Mouse (Mus musculus) cerebellum, adult (tissue): ENCODE measurements around the gene Sec31a.

ENCODE experiments used
- ATAC-seq: cut with Nextera tagmentation; 2 replicates; pipeline ENCODE4 v1.9.2; 2017; ENCODE audit warnings: mild to moderate bottlenecking, moderate library complexity, mixed read lengths; ENCODE audit not compliant: insufficient number of reproducible peaks, low FRiP score, low TSS enrichment

Gene Sec31a

DNA sequence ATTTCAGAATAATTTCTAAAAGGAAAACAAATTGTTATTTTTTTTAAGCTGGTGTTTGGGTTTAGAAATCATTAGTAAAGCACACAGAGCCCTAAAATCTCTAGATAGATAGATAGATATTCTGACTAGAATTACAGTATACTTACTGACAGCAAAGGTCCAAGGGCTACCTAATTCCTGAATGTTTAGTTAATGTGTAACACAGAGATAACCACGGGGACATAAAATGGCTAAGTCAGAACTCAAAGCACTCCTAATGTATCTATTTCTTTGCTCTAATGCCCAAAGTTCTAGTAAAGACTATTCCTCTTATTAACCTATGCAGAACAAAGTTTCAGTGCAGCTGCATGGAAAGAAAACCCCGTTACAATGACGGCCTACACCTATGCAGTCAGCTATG, 3.1 kb downstream of the Sec31a start:
- no peak for ATAC-seq

DNA sequence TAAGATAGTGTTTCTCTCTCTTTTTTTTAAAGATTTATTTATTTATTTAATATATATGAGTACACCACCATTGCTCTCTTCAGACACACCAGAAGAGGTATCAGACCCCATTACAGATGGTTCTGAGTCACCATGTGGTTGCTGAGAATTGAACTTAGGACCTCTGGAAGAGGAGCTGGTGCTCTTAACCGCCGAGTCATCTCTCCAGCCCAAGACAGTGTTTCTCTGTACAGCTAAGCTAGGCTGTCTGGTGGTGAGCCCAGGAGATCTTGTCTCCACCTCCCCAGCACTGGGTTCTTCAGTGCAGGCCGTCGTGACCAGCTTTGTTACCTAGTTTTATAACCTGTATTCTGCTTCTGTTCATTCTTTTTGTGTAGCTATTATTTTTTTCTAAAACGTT, 5.8 kb downstream of the Sec31a start:
- no peak for ATAC-seq

DNA sequence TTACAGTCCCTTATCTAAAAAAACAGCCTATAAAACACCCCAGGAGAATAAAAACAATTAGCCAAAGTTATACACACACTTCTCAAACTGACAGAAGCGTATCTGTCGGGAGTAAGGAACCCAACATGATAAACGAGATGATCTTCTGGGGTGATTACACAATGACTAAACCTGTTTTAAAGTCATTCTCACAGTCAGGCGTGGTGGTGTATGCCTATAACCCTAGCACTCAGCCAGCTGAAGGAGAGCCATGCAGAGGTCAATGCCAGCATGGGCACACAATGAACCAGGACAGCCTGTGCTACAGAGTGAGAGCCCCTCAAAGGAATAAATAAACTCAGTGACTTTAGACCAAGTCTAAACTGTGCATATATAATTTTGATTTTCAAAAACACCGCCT, 7.5 kb downstream of the Sec31a start:
- ATAC-seq: no peak

DNA sequence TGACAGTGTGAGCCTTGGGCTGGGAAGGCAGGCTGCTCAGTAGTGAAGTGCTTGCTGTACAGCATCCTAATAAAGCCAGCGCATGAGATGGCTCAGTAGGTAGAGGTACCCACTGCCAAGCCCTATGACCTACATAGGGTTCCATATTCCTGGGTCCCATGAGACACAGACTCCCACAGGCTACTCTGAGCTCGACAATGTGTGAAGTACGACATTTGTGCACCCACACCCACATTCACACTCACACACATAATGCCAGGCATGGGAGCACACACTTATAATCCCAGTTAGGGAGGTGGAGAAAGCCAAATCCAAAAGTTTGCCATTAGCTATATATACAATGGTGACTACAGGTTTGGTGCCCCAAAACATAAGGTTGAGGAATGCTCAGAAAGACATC, 19.3 kb downstream of the Sec31a start:
- no peak for ATAC-seq

DNA sequence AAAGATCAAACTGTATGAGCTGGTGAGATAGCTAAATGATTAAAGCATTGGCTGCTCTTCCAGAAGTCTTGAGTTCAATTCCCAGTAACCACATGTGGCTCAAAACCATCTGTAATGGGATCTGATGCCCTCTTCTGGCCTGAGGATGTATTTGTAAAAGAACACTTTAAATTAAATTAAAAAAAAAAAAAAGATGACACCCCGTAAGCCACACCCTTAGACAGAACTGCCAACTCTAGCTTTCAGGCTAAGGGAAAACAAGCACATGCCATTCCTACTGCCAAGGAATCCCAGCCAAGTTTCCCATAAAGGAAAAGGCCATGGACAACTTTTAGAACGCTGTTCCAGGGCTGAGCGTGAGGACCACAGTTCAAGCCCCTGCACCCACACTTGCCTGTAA, 22.4 kb downstream of the Sec31a start:
- no peak for ATAC-seq

DNA sequence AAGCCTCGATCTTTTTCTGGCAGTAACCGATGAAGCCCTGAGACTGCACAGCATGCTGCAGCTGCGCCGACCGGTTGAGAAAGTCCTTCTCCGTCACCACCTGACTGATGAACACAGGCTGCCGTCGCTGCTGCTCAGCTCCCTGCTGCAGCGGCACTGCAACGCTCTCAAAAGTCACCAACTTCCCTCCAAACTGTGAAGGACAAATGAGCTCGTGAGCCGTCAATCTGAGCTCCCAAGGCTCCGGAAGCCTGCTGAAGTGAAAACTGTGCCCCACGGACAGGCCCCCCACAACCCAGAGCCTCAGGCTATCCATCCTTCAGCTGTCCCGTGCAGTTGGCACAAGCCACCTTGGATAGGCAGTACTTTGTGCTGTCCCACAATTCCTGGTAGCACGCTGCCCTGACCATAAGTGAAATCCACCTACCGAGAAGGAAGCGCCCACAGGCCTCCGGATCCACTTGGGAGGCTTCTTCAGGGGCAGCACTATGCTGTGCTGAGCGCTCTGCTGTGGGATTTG, 23.5 kb downstream of the Sec31a start:
- ATAC-seq: no peak

DNA sequence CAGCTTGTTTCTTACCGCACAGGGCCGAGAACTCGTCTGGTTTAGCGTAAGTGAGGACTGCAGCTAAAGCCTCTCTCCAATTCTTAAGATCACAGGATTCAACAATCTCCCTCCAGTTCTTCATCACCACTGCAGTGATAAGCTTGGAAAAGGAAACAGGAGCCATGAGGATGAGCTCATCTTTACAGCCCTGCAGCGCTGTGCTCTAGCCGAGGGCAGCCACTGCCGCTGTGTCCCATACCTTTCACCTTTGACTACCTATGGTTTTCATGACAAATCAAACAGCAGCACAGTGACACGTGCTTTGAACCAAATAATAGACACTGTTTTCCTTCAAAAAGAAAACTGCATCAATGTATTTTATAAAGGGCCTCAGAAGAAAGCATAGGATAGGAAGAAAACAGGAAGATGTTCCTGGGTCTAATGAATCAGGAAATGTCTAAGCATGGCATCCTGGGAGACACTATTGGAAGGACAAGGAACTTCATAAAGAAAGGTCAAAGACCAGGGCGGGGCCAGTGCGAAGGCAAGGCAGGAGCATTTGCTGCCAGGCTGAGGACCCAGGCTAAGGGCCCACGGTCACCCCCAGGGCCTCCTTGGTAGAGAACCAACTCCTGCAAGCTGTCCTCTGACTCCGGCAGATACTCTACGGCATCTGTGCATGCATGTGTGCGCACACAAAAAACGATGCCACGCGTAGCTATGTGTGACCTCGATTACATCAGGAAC, 32.1 kb downstream of the Sec31a start:
- no peak for ATAC-seq

DNA sequence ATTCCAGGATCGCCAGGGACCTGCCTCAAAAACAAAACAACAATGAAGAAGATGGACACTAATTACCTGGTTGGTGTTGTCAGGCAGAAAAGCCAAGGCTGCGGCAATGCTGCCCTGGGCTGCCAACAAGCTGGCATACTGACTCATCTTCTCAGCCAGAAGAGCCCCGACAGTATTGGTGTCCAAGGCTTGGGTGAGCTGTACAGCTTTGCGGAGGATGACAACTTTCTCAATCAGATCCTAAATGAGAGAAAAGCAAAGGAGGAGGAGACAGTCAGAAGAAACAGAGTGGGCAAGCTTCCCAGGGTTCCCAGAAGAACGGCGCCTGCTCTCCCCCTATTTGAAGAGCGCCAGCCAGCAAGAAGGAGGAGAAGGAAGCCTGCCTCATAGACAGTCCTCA, 34.9 kb downstream of the Sec31a start:
- no peak for ATAC-seq

DNA sequence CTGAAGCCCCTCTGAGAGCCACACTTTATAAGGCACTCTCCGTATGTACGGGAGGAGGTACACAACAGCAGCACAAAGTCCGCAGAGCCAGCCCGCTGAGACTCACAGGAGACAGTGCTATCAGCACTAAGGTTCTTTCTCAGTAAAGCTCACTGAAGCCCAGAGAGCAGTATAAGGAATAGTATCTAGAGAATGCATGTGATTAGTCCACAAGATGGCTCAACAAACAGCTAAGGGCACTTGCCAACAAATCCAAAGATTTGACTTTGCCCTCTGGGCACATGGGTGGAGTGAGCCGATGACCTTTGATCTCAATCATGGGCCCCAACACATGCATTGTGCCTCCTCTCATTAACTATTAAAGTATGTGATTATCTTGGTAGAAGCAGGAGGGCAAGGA, 35.8 kb downstream of the Sec31a start:
- no peak for ATAC-seq

DNA sequence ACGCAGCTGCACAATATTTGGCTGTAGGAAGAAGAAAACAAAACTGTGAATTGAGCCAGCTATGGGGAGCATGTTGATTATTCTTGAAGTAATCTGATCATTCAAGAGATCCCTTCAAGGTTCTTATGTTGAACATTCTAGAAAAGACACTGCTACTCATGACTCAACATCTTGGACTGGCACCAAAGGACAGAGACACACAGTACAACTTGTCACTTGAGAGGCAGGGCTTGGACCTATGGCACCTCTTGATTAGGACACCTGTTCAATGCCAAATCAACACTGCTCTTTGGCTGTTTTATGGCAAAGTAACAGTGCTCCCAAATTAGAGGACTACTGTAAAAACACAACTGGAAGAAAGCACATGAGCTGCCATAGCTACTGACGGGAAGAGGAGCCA, 37.1 kb downstream of the Sec31a start:
- no peak for ATAC-seq

DNA sequence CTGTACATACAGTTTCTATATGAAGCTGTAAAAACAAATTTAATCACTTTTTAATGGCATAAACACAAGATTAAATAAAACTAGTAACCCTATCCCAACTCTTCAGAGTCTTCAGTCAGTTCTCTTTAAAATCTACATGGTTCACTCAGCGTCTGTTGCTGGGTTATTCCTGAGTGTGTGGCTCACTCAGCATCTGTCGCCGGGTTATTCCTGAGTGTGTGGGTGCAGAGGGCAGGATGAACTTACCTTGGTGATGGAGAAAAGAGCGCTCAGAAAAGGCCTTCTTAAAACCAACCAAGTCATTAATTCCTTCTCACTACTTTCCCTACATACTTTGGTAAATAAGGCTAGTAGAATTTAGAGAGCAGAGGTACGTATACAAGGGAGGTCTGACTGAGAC, 37.8 kb downstream of the Sec31a start:
- ATAC-seq: no peak

DNA sequence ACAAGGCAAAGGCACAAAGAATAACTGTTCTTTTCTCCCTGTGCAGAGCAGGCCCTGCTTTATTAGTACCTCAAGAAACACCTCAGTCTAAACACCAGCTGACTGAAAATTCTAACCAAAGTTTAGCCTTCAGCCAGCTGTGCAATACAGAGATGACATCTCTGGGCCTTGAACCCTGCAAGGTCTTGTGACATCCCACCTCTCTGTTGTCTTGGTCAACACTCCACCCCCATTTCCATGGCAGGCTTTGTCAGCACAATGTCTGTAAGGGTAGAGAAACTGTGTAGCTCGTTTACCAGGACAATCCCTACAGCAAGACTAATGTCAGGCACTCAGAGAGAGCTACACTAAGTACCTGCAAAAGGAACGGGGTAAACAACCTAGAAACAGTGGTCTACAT, 38.7 kb downstream of the Sec31a start:
- ATAC-seq: no peak

DNA sequence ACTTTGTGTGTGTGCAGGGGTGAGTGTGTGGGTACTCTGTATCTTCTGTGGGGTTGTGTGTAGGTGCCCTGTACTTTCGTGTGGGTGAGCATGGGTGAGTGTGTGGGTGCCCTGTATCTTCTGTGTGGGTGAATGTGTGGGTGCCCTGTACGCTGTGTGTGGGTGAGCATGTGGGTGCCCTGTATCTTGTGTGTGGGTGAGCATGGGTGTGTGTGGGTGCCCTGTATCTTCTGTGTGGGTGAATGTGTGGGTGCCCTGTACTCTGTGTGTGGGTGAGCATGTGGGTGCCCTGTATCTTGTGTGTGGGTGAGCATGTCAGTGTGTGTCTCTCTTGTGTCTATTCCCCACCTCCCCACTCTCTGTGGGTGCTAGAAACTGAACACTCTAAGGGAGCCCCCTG, 41.3 kb downstream of the Sec31a start:
- ATAC-seq: no peak

DNA sequence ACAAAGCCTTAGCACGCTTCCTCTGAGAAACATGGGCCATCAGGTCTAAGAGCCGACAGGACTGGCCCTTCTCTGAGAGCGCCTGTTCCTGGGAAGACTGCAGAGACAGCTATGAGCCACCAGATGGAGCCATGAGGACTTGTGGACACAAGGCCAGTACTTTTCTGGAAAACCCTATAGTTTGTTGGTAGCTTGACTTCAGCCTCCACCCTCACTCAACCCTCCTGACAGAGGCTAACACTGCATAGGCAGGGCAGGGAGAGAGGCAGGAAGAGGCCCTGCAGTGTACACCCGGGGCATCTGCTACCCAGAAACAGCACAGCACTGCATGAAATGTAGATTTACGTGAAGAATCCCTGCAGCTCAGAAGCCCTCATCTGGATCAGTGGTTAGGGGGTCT, 42.1 kb downstream of the Sec31a start:
- ATAC-seq: 0 out of 2 replicates have a peak, but pooled peaks have one; percentile 32

DNA sequence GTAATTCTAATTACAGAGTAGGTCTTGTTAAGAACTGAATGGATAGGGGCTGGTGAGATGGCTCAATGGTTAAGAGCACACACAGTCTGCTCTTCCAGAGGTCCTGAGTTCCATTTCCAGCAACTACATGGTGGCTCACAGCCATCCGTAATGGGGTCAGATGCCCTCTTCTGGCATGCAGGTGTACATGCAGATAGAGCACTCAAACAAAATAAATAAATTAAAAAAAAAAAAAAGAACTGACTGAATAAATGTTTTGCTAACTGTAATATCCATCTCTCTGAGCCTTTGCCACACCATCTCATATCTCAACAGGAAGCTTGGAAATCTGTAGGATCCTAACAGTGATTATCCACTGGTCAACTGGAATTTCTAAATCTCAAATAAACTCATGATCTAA, 45.1 kb downstream of the Sec31a start:
- ATAC-seq: no peak

DNA sequence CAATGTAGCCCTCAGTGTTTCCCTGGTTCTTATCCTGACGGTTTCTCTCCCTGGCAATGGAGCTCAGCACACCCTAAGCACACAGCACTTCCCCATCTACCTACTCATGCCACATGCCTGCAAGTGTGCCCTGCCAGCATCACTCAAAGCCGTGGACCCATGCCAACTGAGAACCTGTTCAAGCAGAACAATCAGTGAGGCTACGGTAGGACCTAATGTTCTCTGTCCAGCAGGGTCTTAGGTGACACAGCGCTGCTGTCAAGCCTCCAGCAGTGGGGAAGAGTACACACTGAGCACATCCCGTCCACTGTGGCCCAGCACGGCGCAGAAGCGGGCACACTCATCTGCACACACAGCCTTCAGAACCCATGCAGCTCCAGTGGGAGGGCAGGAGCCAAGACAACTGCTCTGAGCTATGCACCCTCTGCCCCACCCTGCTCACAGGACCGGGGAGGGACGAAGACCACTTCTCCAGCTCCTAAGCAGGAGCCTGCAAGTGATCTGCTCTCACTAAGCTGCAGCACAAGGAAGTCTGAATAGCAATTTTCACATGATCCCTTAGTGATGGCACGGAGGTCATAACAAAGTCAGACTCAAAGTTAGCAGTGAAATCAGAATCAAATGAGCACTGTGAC, 46.1 kb downstream of the Sec31a start:
- peak; percentile 67 for ATAC-seq

DNA sequence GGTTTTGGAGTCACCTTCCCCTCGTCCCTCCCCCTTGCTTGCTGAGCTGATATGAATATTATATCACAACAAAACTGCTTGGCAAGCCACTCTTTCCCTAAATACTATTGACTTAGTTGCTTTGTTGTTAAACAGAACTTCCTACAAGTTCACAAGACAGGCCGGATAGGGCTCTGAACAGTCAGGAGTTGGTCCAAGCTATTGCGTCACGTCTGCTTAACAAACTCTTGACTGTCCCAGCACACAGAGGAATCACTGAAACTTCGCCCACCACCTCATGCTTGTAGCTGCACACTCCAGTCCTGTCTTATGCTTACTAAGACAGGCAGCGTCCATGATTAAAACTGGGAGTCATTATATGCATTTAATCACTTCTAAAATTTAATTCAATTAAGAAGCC, 46.9 kb downstream of the Sec31a start:
- ATAC-seq: no peak

DNA sequence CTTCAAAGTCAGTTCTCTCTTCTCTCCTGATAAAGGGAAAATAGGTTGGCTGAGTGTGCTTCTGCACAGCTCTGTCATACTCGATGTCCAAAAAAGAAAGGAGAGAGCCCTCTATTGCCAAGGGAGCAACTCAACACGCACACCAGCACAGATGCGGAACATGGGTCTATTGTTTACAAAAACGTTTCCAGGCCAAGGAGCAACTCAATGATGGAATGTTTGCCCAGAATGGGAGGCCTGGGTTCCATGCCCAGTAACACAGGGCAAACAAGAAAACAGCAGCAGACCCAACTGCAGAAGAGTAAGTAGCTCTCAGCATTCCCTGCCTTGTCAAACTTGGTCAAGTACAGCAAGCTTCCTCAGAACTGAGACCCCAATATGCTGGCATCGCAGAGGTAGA, 47.5 kb downstream of the Sec31a start:
- no peak for ATAC-seq

DNA sequence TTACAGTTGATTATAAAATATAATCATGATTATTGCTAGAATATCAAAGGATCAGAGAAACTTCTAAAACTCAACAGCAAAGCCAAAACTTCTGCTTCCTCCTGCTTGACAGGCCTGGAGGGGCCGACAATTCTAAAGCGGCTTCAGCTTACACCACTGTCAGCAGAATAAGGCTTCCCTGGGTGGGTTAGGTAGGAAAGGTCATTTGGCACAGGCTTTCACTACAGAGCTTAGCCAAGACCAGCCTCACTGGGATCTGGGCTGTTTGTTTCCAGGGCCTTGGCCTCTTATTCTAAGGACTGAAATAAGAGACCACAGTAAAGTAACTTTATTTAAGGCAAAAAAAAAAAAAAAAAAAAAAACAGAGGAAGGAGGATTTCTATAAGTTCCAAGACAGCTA, 49.0 kb downstream of the Sec31a start:
- ATAC-seq: no peak

DNA sequence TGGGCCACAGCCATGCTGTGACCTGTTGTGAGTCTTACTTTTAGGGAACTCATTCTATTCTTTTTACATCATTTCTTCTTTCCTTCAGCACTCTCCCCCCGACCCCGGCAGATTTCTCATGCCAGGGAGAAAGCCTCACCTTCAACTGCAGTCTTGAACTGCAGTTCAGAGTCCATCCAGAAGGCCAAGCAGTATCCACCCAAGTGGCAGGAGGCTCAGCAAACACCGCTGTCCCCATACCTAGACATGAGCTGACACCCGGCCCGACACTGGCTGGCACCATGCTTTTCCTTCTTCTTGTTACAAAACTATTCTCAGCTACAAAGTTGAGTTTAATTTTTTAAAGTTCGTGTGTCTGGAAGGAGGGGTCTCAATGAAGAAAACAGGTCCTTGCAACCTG, 55.7 kb downstream of the Sec31a start:
- no peak for ATAC-seq

DNA sequence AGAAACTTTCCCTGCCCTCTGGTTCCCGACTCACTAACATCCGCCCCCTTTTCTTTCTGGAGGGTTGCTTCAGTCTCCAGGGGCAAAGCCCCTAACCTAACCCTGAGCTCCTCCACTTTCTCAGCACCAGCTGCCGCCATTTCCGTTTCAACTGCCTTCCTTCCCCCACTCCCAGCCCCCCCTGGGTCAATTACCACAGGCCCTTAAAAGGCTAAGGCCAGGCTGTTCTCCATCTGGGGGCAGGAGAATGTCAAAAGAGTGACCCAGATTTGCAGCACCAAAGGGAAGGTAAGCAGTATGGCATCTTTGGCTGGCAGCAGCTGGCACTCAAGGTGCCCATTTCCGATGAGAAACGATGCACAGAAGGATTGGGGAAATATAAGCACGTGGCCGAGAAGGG, 57.7 kb downstream of the Sec31a start:
- peak; percentile 60; the same call in 1 of the 2 replicates for ATAC-seq

DNA sequence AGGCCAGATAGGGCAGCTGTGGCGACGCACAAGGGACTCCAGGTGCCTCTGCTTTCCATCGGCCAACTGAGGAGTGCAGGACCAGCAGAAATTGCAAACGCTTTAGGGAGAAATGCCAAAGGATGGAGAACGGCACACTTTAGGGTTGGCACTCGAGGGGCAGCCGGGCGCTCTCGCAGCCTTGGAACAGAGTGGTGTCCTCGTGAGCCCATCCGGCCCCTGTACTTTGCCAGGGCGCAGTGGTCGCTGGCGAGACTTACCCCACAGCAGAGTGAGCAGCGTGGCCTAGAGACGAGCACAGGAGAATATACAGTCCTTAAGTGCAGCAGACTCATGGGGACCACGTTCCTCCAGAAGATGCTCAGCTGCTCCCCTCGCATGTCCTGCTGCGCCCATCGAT, 61.4 kb downstream of the Sec31a start:
- ATAC-seq: no peak
